ENCODE assay signal across 24 mouse cellular contexts in genomic region chr1:163903411-163903810, GRCm38 (mm10).
"Had no signal": no experiment of that assay in that cellular context is flagged by ENCODE, and none has a peak within 500 bp of the region (broad histone marks: within the 10 kb centered on the region; RNA-seq: fewer than 3 reads in every experiment).

No protein-coding gene starts in this region.

- H3K27me3 ChIP-seq: heart, embryonic 13.5 days; heart, embryonic 15.5 days; hindbrain, embryonic 13.5 days; hindbrain, embryonic 15.5 days; kidney, embryonic 15.5 days; limb, embryonic 15.5 days; liver, embryonic 12.5 days had no signal

- H3K4me3 ChIP-seq: gastrocnemius, adult 2 months; heart, adult 2 months; heart, embryonic 13.5 days; heart, embryonic 15.5 days; hindbrain, embryonic 13.5 days; hindbrain, embryonic 15.5 days; kidney, embryonic 15.5 days; left cerebral cortex, adult 2 months; limb, embryonic 13.5 days; limb, embryonic 15.5 days; liver, embryonic 12.5 days had no signal

- H3K9me3 ChIP-seq: heart, embryonic 13.5 days; heart, embryonic 15.5 days; hindbrain, embryonic 13.5 days; hindbrain, embryonic 15.5 days; kidney, embryonic 15.5 days; limb, embryonic 13.5 days; limb, embryonic 15.5 days; liver, embryonic 12.5 days had no signal

- DNase-seq: gastrocnemius, adult 2 months; gastrocnemius, postnatal 10 days; gastrocnemius, postnatal 25 days; heart, adult 2 months; heart, postnatal 14 days; heart, postnatal 36 days; kidney, adult 11 months; kidney, adult 2 months; kidney, adult 9 months; kidney, postnatal 14 days; kidney, postnatal 36 days; layer of hippocampus, adult 9-11 months; layer of hippocampus, postnatal 36 days had no signal

- H3K4me1 ChIP-seq: heart, embryonic 13.5 days; heart, embryonic 15.5 days; hindbrain, embryonic 13.5 days; hindbrain, embryonic 15.5 days; kidney, embryonic 15.5 days; liver, embryonic 12.5 days had no signal

- ATAC-seq: hindbrain, postnatal 0 days; intestine, embryonic 16.5 days; liver, embryonic 12.5 days had no signal

- H3K36me3 ChIP-seq: heart, embryonic 13.5 days; heart, embryonic 15.5 days; hindbrain, embryonic 15.5 days; kidney, embryonic 15.5 days; limb, embryonic 13.5 days; limb, embryonic 15.5 days; liver, embryonic 12.5 days had no signal
